Mouse (Mus musculus) myocyte (in vitro differentiated cells): Measurements from ENCODE around the gene Nhs.

Experiments
- E2F4 ChIP-seq: IDR thresholded peaks from one replicate; pipeline ENCODE4 v1.6.1; 2011; ENCODE audit warnings: mild to moderate bottlenecking, control low read depth, moderate library complexity; ENCODE audit not compliant: insufficient read depth
- MYOG ChIP-seq, 3 experiments: IDR thresholded peaks; one replicate each; pipeline ENCODE4 v1.6.1; 2011; ENCODE audit warnings: control low read depth in 2 of 3, low read depth in 2 of 3, mild to moderate bottlenecking in 2 of 3; ENCODE audit not compliant: insufficient read length in 2 of 3, control insufficient read depth in 1 of 3, insufficient read depth in 1 of 3
- POLR2A ChIP-seq: IDR thresholded peaks from one replicate; pipeline ENCODE4 v1.6.1; 2011; ENCODE audit warnings: low read depth, mild to moderate bottlenecking, control low read depth, moderate library complexity; ENCODE audit not compliant: insufficient read length
- REST ChIP-seq: IDR thresholded peaks from one replicate; pipeline ENCODE4 v1.6.1; 2011; ENCODE audit warnings: mild to moderate bottlenecking, control low read depth, moderate library complexity; ENCODE audit not compliant: insufficient read depth, insufficient read length
- SRF ChIP-seq: IDR thresholded peaks from one replicate; pipeline ENCODE4 v1.6.1; 2011; ENCODE audit warnings: low read depth; ENCODE audit not compliant: control insufficient read depth, insufficient read length
- TCF12 ChIP-seq: IDR thresholded peaks from one replicate; pipeline ENCODE4 v1.6.1; 2011; ENCODE audit warnings: mild to moderate bottlenecking, control low read depth; ENCODE audit not compliant: poor library complexity, insufficient read depth, severe bottlenecking
- USF1 ChIP-seq: IDR thresholded peaks from one replicate; pipeline ENCODE4 v1.6.1; 2011; ENCODE audit warnings: low read depth, mild to moderate bottlenecking, control low read depth, moderate library complexity

GRCm38 (mm10) chrX:162020039-162020566, 139.4 kb downstream of the Nhs start:
- TF ChIP-seq POLR2A (no peak), MYOG (IDR thresholded peaks at IDR 0.05; ENCODE audit: control insufficient read depth in 1 of 3, insufficient read depth in 1 of 3, insufficient read length in 2 of 3, low read depth in 2 of 3) (no peak), USF1 (no peak), SRF (no peak), TCF12 (no peak), E2F4 (no peak), REST (no peak)
